Mouse (Mus musculus) myocyte (in vitro differentiated cells): ENCODE measurements at regions not wholly inside any gene's neighbourhood (a gene's known extent, or its start where the extent isn't known, plus 50 kb on each side); places are given as distances from the start of the nearest gene placed in this dataset.

Experiments used
- POLR2A ChIP-seq: IDR thresholded peaks from one replicate; pipeline ENCODE4 v1.6.1; 2011; ENCODE audit warnings: low read depth, mild to moderate bottlenecking, control low read depth, moderate library complexity; ENCODE audit not compliant: insufficient read length
- REST ChIP-seq: IDR thresholded peaks from one replicate; pipeline ENCODE4 v1.6.1; 2011; ENCODE audit warnings: mild to moderate bottlenecking, control low read depth, moderate library complexity; ENCODE audit not compliant: insufficient read depth, insufficient read length

DNA sequence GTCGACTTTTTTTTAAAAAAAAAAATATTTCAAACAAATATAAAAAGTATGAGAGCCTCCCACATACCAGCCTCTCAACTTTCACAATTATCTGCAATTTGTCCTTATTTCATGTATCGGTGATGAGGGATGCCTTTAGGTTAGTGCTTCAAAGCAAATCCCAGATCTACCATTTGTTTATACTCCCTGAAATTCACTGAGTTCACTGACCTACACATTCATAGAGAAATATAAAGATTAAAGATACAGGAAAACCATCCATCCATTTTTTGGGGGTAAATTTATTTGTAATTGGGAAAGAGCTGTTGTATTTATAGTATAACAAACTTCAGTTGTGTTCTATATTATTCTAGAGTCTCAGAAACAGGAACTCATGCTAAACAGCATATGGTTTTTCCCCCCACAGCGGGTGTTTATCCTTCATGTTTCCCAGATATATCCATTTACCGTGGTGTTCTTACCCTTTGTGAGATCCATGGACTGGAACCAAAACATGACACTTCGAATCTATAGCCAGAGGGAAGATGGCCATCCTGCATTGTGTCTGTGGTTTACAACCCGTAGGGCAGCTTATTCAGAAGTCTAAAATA lies 120.1 kb upstream of the Cpsf6 start:
- TF ChIP-seq REST (no peak), POLR2A (no peak)
